Mouse (Mus musculus): ENCODE measurements around the gene Nemp2. TPM values are rescaled to one million over a fixed set of nuclear protein-coding genes. Genes with fewer than 3 reads are reported as not detected.

Nemp2 gene
- polyA plus RNA-seq, 1 experiment from 2014 or later: 7.6 TPM

DNA sequence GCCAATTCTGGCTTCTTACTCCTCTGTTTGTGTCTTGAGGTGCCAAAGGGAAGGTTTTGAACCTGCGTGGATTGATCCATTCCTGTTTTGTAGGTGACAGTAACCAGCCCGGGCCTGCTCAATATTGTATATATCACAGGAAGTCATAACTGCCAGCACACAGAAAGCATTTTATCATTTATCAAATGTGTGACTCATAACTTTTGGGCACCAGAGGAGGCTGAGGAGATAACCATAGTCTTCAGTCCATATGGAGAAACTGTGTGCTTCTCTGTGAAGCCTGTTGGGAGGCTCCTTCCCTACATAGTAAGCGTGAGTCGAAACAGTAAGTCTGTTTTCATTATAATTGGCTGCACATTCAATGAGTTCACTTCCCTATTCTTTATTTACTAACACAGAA is 10.2 kb downstream of the Nemp2 start:
- Histone ChIP-seq H3K4me2 (ENCODE audit: low read length) (no peak overlapping the region), H3K9me3 (ENCODE audit: control insufficient read depth, low read length) (no peaks in the 10 kb centered on the region), H3K4me1 (ENCODE audit: control insufficient read depth, insufficient read depth, low read length) (no peaks in the 10 kb centered on the region), H3K27ac (replicated peaks; ENCODE audit: low read depth, low read length) (no peak overlapping the region), H3K27me3 (ENCODE audit: control insufficient read depth, insufficient read depth, low read length) (no peaks in the 10 kb centered on the region), H3K9ac (replicated peaks; ENCODE audit: low read length) (no peak overlapping the region), H3K4me3 (replicated peaks; ENCODE audit: low read depth, low read length) (no peak overlapping the region), H3K36me3 (ENCODE audit: control insufficient read depth, insufficient read depth, low read length) (peaks cover 28% of the 10 kb centered on the region)
- DNase-seq (no peak), ATAC-seq (ENCODE audit: low FRiP score, low TSS enrichment) (no peak)
- WGBS: 94% methylated on average over 4 of the region's 4 CpGs

DNA sequence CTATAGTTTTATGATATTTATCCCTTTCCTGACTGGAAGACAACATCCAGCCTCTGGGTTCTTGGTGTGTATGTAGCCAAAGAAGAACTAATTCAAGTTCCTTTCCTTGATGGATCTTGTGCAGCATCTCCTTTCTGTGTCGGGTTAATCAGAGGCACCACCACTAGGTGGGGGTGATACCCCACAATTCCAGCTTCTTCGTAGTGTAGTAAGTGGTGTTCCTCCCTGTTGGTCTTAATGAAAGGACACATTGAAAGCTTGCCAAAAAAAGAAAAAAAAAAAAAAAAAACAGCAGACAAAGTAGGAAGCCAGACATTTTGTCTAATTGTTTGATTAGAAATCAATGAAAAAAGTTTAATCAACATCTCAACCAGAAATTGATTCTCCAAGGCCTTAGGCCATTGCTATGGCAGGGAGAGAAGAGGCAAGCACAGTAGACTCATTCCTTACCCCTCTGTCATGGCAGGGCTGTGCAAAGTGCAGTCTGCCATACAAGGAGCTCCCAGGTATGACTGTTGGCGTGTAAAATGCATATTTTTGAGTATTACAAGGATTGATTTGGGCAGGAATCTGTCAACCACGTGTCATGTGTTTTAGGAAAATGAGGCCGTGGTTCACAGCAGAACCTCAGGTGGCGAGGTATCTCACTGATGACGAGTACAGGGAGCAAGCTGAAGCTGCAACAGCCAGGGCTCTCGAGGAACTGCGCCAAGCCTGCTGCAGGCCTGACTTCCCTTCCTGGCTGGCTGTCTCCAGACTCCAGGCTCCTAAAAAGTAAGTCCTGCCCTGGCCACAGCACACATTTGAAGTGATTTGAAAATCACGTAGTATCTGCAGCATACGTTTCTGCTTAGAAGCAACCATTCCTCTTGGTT is 17.9 kb downstream of the Nemp2 start:
- 84% methylated on average over 11 of the region's 11 CpGs for WGBS

DNA sequence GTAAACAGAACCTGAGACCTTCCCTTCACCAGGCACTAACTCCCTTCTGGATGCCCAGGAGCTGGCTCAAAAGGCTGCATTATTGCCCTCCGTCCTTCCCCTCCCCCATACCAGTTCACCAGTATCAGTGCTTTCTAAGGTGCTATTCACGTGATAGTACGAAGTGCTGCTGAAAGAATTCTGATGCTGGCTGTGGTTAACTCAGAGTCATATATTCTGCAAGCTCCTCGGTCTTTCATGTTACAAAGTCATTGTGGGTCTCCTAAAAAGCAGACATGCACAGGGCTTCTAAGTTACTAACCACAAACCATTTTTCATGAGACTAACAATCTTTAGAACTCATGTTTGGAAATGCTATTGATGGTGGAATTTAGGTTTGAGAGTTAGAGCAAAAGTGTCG is 19.6 kb downstream of the Nemp2 start:
- 94% methylated on average over 5 of the region's 5 CpGs for WGBS

More for the DNA sequence above, 17.9 kb downstream of the Nemp2 start:
- no peak overlapping the region for H3K4me2 ChIP-seq (ENCODE audit: low read length)
- no peak overlapping the region for H3K4me3 ChIP-seq (replicated peaks; ENCODE audit: low read depth, low read length)
- H3K9me3 ChIP-seq (ENCODE audit: control insufficient read depth, low read length): no peaks in the 10 kb centered on the region
- peaks cover 28% of the 10 kb centered on the region for H3K36me3 ChIP-seq (ENCODE audit: control insufficient read depth, insufficient read depth, low read length)
- no peaks in the 10 kb centered on the region for H3K27me3 ChIP-seq (ENCODE audit: control insufficient read depth, insufficient read depth, low read length)
- no peak overlapping the region for H3K9ac ChIP-seq (replicated peaks; ENCODE audit: low read length)
- no peak overlapping the region for H3K27ac ChIP-seq (replicated peaks; ENCODE audit: low read depth, low read length)
- H3K4me1 ChIP-seq (ENCODE audit: control insufficient read depth, insufficient read depth, low read length): no peaks in the 10 kb centered on the region
- DNase-seq (peak; percentile 86), ATAC-seq (ENCODE audit: low FRiP score, low TSS enrichment) (peak; percentile 80; the same call in 1 of the 2 replicates)

DNA sequence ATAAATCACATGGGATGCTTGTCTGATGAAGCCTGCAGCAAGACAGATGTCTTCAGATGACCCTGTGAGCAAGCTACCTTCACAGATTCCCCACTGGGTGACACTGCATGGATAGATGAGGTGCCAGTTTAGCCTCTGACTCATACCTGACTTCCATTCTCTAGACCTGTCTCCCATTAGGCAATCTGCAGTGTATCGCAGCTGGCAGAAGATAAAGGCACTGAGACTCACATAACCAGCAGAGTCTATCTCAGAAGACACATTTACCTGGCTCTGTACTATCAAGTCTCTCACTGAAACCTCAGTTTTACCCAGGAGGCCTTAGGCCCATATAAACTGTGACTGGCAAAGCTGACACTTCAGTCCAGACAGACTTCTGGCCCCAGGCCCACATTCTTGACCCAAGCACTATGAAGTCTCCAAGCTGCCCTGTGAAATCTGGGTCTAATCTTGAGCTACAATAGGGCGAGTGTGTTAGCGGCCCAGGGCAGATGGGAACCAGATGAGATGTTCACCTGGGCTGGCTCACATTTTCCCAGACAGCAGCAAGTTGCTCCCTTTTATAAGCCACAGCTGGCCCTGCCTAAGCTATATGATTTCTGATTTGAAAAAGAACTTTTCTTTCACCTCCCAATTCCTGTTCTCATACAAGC is 22.2 kb downstream of the Nemp2 start:
- no peak overlapping the region for H3K9ac ChIP-seq (replicated peaks; ENCODE audit: low read length)
- no peak for DNase-seq
- WGBS: 95% methylated on average over 3 of the region's 3 CpGs
- H3K4me3 ChIP-seq (replicated peaks; ENCODE audit: low read depth, low read length): no peak overlapping the region
- H3K9me3 ChIP-seq (ENCODE audit: control insufficient read depth, low read length): no peaks in the 10 kb centered on the region
- H3K4me2 ChIP-seq (ENCODE audit: low read length): no peak overlapping the region
- no peaks in the 10 kb centered on the region for H3K4me1 ChIP-seq (ENCODE audit: control insufficient read depth, insufficient read depth, low read length)
- no peak overlapping the region for H3K27ac ChIP-seq (replicated peaks; ENCODE audit: low read depth, low read length)
- H3K27me3 ChIP-seq (ENCODE audit: control insufficient read depth, insufficient read depth, low read length): no peaks in the 10 kb centered on the region
- H3K36me3 ChIP-seq (ENCODE audit: control insufficient read depth, insufficient read depth, low read length): peaks cover 20% of the 10 kb centered on the region
- no peak for ATAC-seq (ENCODE audit: low FRiP score, low TSS enrichment)

More for the DNA sequence above, 19.6 kb downstream of the Nemp2 start:
- H3K4me1 ChIP-seq (ENCODE audit: control insufficient read depth, insufficient read depth, low read length): no peaks in the 10 kb centered on the region
- H3K27me3 ChIP-seq (ENCODE audit: control insufficient read depth, insufficient read depth, low read length): no peaks in the 10 kb centered on the region
- ATAC-seq (ENCODE audit: low FRiP score, low TSS enrichment) (no peak), DNase-seq (no peak)
- no peak overlapping the region for H3K9ac ChIP-seq (replicated peaks; ENCODE audit: low read length)
- no peaks in the 10 kb centered on the region for H3K9me3 ChIP-seq (ENCODE audit: control insufficient read depth, low read length)
- peaks cover 28% of the 10 kb centered on the region for H3K36me3 ChIP-seq (ENCODE audit: control insufficient read depth, insufficient read depth, low read length)
- no peak overlapping the region for H3K27ac ChIP-seq (replicated peaks; ENCODE audit: low read depth, low read length)
- no peak overlapping the region for H3K4me2 ChIP-seq (ENCODE audit: low read length)
- H3K4me3 ChIP-seq (replicated peaks; ENCODE audit: low read depth, low read length): no peak overlapping the region

DNA sequence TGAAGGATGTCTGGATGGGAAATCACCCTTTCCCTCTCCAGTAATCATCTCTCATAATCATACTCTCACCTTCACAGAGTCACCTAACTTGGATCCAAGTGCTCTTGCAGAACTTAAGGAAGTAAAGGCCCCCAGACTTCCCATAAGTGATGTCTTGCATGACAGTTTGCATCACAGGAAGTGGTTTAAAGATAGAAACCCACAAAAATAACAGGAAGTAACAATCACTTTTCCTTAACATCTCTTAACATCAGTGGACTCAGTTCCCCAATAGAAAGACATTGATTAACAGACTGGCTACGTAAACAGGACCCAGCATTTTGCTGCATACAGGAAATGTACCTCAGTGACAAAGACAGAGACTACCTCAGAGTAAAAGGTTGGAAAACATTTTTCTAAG is 22.9 kb downstream of the Nemp2 start:
- Histone ChIP-seq H3K9me3 (ENCODE audit: control insufficient read depth, low read length) (no peaks in the 10 kb centered on the region), H3K9ac (replicated peaks; ENCODE audit: low read length) (no peak overlapping the region), H3K4me3 (replicated peaks; ENCODE audit: low read depth, low read length) (no peak overlapping the region), H3K27me3 (ENCODE audit: control insufficient read depth, insufficient read depth, low read length) (no peaks in the 10 kb centered on the region), H3K27ac (replicated peaks; ENCODE audit: low read depth, low read length) (no peak overlapping the region), H3K4me2 (ENCODE audit: low read length) (no peak overlapping the region), H3K4me1 (ENCODE audit: control insufficient read depth, insufficient read depth, low read length) (no peaks in the 10 kb centered on the region), H3K36me3 (ENCODE audit: control insufficient read depth, insufficient read depth, low read length) (peaks cover 26% of the 10 kb centered on the region)
- ATAC-seq (ENCODE audit: low FRiP score, low TSS enrichment): no peak
- DNase-seq: no peak
- WGBS: 95% methylated on average over 1 of the region's 1 CpGs

DNA sequence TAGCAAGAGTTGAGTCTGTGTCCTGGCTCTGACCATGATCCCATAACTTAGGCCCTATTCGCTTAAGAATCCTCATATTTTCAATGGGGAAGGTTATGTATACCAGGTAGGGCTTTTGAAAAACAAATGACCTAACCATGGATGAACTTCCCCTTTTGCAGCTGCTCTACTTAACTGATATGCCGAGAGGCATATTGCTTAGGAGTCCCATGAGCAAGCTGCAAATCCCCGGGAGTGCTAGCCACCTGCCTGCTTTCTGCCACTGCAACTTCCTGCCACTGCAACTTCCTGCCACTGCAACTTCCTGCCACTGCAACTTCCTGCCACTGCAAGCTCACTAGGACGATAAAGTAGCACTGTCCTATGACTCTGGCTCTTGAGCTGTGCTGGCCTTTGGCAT is 24.6 kb downstream of the Nemp2 start:
- no peaks in the 10 kb centered on the region for H3K27me3 ChIP-seq (ENCODE audit: control insufficient read depth, insufficient read depth, low read length)
- no peak overlapping the region for H3K9ac ChIP-seq (replicated peaks; ENCODE audit: low read length)
- no peak overlapping the region for H3K27ac ChIP-seq (replicated peaks; ENCODE audit: low read depth, low read length)
- no peaks in the 10 kb centered on the region for H3K4me1 ChIP-seq (ENCODE audit: control insufficient read depth, insufficient read depth, low read length)
- H3K36me3 ChIP-seq (ENCODE audit: control insufficient read depth, insufficient read depth, low read length): peaks cover 24% of the 10 kb centered on the region
- H3K4me3 ChIP-seq (replicated peaks; ENCODE audit: low read depth, low read length): no peak overlapping the region
- no peak for ATAC-seq (ENCODE audit: low FRiP score, low TSS enrichment)
- DNase-seq: no peak
- H3K4me2 ChIP-seq (ENCODE audit: low read length): no peak overlapping the region
- no peaks in the 10 kb centered on the region for H3K9me3 ChIP-seq (ENCODE audit: control insufficient read depth, low read length)
- WGBS: 89% methylated on average over 4 of the region's 4 CpGs

DNA sequence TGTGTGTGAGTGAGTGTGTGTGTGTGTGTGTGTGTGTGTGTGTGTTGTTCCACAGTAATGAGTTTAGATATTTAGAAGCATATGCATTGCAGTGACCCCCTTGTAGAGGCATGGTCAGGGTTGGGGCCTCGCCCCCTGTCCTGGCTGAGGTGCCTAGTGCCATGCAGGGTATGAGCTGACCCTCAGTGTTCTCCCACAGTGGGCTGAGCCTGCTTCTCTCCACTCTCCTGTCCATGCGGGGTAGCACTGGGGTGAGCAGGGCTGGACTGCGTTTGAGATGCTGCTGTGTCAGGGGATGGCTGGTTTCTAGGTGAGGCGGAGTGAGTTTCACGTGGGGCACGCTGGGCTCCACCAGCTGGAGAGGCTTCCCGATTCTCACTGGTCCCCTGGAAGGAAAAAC is 27.7 kb downstream of the Nemp2 start:
- Histone ChIP-seq H3K4me3 (replicated peaks; ENCODE audit: low read depth, low read length) (no peak overlapping the region), H3K9ac (replicated peaks; ENCODE audit: low read length) (no peak overlapping the region), H3K4me1 (ENCODE audit: control insufficient read depth, insufficient read depth, low read length) (no peaks in the 10 kb centered on the region), H3K36me3 (ENCODE audit: control insufficient read depth, insufficient read depth, low read length) (peaks cover 28% of the 10 kb centered on the region), H3K9me3 (ENCODE audit: control insufficient read depth, low read length) (no peaks in the 10 kb centered on the region), H3K27me3 (ENCODE audit: control insufficient read depth, insufficient read depth, low read length) (no peaks in the 10 kb centered on the region), H3K27ac (replicated peaks; ENCODE audit: low read depth, low read length) (no peak overlapping the region), H3K4me2 (ENCODE audit: low read length) (no peak overlapping the region)
- WGBS: 93% methylated on average over 7 of the region's 7 CpGs
- no peak for DNase-seq
- ATAC-seq (ENCODE audit: low FRiP score, low TSS enrichment): no peak

DNA sequence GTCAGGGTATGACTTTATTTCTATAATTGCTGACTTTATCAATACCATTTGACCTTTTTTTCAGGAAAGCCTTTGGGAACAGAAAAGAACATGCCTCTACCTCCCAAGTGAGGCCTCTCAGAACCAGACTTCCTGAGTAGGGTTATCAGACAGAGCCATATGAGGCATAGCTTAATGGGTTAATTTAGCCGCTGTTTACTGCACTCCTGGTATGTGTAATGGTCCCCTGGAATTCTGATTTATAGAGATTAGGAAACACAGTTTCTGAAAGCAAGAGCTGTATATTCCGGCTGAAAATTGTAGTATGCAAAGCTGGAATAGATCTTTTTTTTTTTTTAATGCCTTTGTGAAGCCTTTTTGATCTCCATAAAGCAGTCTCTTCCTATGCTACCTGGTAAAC is 29.8 kb downstream of the Nemp2 start:
- H3K9ac ChIP-seq (replicated peaks; ENCODE audit: low read length): no peak overlapping the region
- H3K27me3 ChIP-seq (ENCODE audit: control insufficient read depth, insufficient read depth, low read length): no peaks in the 10 kb centered on the region
- H3K27ac ChIP-seq (replicated peaks; ENCODE audit: low read depth, low read length): no peak overlapping the region
- no peak overlapping the region for H3K4me2 ChIP-seq (ENCODE audit: low read length)
- H3K36me3 ChIP-seq (ENCODE audit: control insufficient read depth, insufficient read depth, low read length): peaks cover 28% of the 10 kb centered on the region
- 93% methylated on average over 2 of the region's 2 CpGs for WGBS
- no peak overlapping the region for H3K4me3 ChIP-seq (replicated peaks; ENCODE audit: low read depth, low read length)
- H3K9me3 ChIP-seq (ENCODE audit: control insufficient read depth, low read length): no peaks in the 10 kb centered on the region
- no peak for DNase-seq
- H3K4me1 ChIP-seq (ENCODE audit: control insufficient read depth, insufficient read depth, low read length): no peaks in the 10 kb centered on the region
- no peak for ATAC-seq (ENCODE audit: low FRiP score, low TSS enrichment)

DNA sequence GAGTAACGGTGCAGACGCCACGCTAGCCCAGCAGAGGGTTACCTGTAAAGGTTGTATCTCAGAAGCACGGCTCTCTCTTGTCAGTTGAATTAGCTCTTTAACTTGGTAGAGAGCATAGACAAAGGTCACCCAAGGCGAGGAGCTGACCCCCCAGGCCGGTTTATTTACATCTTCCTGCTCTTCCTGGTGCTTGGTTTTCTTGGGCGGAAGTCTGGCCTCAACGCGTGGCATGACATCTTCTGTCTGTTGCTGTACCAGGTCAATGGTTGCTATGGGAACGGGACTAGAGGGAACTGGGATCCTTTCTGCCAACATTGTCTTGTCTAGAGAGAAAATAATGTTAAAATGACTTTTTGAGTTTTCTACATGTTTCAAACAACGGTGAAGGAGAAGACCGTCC is 30.3 kb downstream of the Nemp2 start:
- Histone ChIP-seq H3K27ac (replicated peaks; ENCODE audit: low read depth, low read length) (no peak overlapping the region), H3K9me3 (ENCODE audit: control insufficient read depth, low read length) (no peaks in the 10 kb centered on the region), H3K27me3 (ENCODE audit: control insufficient read depth, insufficient read depth, low read length) (no peaks in the 10 kb centered on the region), H3K4me3 (replicated peaks; ENCODE audit: low read depth, low read length) (no peak overlapping the region), H3K9ac (replicated peaks; ENCODE audit: low read length) (no peak overlapping the region), H3K4me1 (ENCODE audit: control insufficient read depth, insufficient read depth, low read length) (no peaks in the 10 kb centered on the region), H3K4me2 (ENCODE audit: low read length) (no peak overlapping the region), H3K36me3 (ENCODE audit: control insufficient read depth, insufficient read depth, low read length) (peaks cover 28% of the 10 kb centered on the region)
- DNase-seq: peak; percentile 7
- no peak for ATAC-seq (ENCODE audit: low FRiP score, low TSS enrichment)
- 86% methylated on average over 12 of the region's 12 CpGs for WGBS

All from midbrain, embryonic 14.5 days (tissue).